Mouse (Mus musculus): ENCODE measurements around the gene Hdac10.
A peak's percentile ranks its signal among the peaks of the same experiment; 100 is the strongest.

The Hdac10 gene

DNA sequence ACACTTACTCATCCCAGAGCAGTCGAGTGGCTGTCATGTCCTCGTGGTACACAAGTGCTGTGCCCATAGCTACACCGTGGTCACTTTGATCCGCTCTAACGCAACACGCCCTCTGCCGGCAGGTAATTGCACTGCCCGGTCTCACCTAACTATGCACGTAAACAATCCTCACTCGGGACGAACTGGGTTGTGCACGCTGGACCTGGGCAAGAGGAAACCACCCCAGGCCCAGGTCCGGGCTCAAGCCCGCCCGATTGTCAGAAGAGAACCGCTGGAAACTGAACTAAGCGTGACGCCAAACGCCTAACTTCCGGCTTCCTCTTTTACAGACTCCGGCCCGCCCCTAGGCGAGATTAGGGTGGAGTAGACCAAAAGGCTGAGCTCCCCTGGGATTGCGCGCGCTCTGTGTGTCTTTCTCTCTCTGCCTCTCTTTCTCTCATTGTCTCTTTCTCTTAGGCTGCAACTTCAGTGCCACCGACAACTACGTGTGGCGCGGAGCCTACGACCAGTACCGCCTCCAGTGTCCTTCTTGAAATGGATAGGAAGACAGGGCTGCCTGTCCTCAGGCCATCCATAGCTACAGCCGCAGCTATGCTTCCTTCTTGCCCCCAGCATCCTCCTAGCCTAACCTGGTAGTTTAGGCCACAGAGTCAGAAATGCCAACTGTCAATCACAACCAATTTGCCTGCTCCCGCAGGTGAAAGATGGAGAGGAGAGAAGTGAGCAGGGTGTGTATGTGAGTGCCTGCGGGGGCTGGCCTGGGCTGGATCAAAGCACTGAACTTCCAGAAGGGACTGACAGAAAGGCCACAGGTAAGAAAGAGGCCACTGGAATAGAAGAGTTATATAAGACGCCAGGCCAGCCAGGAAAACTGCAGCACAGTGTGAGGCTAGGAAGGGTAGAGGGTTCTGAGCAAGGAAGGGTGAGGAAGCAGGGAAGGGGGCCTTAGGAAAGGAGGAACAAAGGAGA is at the start of gene Hdac10:
Gene Hdac10 (minus strand): TSS at position 319 of the 969 bp plus-strand sequence.
- DNase-seq (ENCODE audit: low read depth, low spot score) = peak; percentile 93

DNA sequence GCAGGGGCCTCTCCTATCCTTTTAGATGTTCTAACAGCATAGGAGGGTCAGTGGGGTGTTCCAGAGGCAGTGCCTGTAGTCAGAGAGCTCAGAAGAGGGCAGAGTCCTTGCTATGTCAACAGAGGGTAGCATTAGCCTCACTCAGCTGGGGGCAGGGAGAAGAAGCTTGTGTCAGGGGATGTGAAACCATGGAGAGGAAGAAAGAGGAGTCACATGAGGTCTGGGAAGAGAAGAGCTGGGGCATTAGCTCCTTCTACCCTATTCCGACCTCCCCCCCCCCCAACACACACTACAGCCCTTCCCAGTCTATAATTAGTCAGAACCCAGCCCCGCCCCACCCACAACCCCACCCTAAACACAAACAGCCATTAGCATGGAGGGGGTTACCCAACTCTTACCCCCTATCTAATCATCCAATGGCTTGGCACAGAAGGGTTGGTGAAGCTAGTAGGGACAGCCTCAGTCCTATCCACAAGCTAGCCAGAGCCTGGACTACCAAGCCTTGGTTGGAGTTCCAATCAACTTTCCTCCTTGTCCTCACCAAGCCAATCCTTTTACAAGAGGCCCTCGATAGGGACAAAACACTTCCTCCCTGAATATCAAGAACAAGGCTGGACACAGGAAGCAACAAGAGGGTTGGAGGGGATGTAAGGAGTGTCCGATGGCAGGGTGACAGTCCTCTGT is 49.2 kb upstream of the Hdac10 start:
- DNase-seq (ENCODE audit: low read depth, low spot score) = peak; percentile 64

GRCm38 (mm10) chr15:89177121-89177520 is 48.6 kb upstream of the Hdac10 start:
- DNase-seq (ENCODE audit: low read depth, low spot score) = peak; percentile 60

GRCm38 (mm10) chr15:89175411-89176155 is 47.1 kb upstream of the Hdac10 start:
- no peak for DNase-seq (ENCODE audit: low read depth, low spot score)

DNA sequence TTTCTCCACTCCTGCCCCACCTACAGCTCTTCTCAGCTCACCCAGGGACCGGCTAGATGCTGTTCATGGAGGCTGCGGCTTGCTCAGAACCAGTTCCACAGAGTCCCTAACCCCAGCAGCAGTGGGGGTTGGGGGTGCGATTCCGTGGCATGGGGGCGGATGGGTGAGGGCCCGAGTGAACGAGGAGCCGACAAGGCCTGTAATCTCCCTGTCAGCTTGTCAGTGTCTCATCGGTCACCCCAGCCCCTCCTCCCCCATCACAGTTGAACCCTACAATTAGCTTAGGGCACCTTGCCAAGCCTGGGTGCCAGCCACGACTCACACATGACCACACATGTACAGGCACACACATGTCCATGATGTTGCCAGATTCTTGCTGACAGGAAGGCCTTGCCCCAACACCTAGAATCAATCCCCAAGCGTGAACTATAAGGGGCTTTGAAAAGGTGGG is 46.4 kb upstream of the Hdac10 start:
- DNase-seq (ENCODE audit: low read depth, low spot score) = no peak

- peak; percentile 74 for DNase-seq (ENCODE audit: low read depth, low spot score)
Measured at GRCm38 (mm10) chr15:89173906-89174214, 45.4 kb upstream of the Hdac10 start.

DNA sequence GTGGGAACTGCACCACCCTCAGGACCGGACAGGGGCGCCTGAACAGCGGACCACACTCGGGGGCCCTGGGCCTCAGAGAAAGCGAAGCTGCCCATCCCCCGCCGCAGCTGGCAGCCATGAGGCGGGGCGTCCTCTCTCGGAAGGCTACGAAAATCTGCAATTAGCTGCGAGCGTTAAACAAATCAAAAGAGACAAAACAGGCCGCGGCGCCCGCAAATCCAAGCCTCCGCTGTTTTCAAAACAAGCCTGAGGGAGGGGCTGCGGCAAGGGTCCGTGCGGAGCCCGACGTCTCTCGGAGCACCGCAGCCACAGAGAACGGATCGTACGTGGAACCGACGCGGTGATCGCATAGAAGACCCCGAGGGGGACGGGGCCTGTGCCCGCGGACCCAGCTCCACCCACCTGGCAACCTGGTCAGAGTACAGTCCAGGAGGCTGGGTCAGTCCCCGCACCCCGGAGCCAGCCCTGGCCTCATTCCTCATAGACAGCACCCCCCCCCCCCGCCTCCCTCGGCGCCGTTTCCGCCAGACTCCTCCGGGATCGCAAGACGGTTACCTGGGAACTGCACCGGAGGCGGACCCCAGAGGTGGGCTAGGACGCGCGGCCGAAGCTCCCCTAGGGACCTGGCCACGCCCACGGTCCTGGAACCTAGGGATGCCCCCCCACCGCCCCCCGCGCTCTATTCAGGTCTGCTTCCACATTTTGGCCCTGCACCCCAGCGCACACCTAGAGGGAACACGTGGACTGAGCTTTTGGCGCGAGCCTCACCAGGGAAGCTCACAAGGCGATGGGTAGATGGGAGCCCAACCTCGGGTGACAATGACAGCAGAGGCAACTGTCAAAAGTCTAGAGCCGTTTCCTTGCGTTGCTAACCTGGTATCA is 44.8 kb upstream of the Hdac10 start:
- peak; percentile 79 for DNase-seq (ENCODE audit: low read depth, low spot score)

DNA sequence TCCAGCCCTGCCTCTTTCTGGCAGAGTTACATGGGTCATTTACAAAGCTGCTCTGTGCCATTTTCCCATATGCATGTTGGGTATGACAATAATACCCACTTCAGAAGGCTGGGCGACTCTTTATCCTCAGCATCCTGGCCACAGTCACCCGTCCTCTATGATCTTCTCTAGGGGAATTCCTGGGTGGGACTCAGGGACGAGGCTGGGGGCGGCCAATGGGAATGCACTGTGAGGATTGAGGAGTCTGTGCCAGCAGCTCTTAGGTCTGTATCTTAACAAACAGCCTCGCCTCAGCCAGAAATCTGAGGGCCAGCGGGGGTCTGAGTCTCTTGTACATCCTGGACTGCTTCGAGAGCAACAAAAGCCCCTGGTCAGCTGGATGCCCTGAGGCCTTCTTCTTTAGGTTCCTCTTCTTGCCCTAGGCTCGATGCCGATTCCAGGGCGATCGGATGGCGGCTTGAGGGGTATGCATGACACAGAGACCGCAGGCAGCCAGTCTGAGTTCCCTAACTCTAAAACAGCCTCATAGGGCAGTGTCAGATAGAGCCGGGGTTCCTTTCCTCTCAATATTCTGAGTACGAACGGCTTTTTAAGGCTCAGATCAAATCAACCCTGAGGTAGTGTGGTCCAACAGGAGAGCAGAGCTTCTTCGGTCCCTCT is 43.9 kb upstream of the Hdac10 start:
- no peak for DNase-seq (ENCODE audit: low read depth, low spot score)

- no peak for DNase-seq (ENCODE audit: low read depth, low spot score)
Measured at GRCm38 (mm10) chr15:89171526-89172051, 43.1 kb upstream of the Hdac10 start.

DNA sequence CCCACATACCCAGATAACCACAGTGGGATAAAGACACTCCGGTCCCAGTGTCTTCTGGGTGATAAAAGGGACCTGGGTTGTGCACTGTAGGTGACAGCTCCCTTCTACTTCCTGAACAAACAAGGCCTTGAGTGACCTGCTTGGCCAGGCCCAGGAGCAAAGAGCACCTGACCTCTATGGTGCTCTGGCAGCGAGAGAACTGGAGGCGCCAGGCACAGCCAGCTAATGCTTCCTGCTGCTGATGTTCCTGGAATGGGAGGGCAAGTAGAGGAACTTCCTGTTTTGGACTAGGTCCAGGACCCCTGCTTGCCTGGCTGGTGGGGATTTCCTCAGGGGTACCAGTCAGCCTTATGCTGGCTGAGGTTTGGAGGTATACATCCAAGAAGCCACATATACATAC is 41.6 kb upstream of the Hdac10 start:
- no peak for DNase-seq (ENCODE audit: low read depth, low spot score)

DNA sequence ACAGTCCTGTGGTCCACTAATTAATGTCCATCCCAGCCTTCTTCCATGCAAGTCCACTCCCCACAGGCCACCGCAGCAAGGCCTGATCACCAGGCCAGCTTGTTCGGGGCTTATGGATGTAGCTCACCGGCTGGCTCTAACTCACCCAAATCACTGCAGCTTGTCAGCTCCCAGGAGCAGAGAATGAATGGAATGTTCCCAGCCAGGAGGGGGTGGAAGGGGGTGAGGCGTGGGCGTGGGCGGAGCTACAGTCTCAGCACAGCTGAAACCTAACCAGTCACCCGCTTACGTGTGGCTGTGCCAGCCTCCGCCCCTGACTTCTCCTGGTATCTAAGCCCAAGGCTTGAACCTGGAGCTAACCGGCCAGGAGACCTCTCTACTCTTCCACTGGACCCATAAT is 40.9 kb upstream of the Hdac10 start:
- no peak for DNase-seq (ENCODE audit: low read depth, low spot score)

DNA sequence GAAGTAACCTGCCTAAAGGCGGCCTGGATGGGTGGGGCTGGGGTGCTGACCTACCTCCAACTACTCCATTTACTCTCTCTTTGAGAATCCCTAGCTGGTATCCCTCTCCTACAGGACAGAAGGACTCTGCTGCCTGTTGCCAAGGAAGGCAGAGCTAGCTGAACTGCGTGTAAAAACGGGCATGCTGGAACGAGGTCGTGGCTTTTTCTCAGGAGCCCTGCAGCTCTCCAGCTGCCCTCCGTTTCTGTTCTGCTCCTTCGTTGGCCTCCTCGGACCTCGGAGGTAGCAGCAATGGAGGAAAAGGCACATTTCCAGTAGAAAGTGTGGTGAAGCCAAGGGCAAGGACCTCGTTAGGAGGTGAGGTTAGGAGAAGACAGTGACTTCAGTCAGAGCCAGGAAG is 40.4 kb upstream of the Hdac10 start:
- DNase-seq (ENCODE audit: low read depth, low spot score) = no peak

GRCm38 (mm10) chr15:89165478-89165877 is 37.0 kb upstream of the Hdac10 start:
- DNase-seq (ENCODE audit: low read depth, low spot score) = no peak

GRCm38 (mm10) chr15:89161397-89161796 is 32.9 kb upstream of the Hdac10 start:
- no peak for DNase-seq (ENCODE audit: low read depth, low spot score)

GRCm38 (mm10) chr15:89158516-89158915 is 30.0 kb upstream of the Hdac10 start:
- DNase-seq (ENCODE audit: low read depth, low spot score) = no peak

DNA sequence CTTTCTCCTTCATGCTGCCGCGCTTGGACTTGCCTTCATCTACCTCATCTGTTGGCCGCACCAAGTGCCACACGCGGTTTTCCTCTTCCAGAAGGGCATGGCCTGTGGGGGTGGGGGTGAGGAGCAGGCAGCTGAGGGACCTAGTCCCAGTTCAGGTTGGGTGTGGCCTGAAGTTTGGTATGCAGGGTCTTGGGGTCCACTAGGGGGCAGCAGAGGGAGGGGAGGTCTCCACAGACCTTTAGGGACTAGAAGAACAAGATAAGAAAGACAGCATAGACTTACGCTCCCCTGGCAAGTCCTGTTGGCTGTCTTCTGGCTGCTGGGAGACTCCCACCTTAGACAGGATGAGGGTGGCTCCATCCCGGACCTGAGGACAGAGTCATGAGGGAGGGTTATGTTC is 29.5 kb upstream of the Hdac10 start:
- peak; percentile 82 for DNase-seq (ENCODE audit: low read depth, low spot score)

DNA sequence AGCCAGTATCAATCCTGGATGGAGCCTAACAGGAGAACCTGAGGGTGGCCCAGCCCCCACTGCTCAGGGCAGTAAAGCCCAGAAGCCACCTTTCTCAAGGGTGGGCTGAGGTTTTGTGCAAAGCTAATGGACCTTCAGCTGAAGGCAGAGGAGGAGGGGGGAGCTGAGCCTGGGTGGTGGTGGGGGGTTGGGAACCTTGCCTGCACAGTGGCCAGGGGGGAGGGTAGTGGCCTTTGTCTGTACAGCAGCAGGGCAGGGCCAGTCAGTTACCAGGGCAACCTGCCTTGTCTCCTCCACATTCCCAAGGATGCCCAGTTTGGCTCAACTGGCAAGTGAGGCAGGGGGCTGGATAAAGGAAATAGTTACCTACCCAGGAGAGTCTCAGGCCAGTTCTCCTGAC is 23.8 kb upstream of the Hdac10 start:
- no peak for DNase-seq (ENCODE audit: low read depth, low spot score)

DNA sequence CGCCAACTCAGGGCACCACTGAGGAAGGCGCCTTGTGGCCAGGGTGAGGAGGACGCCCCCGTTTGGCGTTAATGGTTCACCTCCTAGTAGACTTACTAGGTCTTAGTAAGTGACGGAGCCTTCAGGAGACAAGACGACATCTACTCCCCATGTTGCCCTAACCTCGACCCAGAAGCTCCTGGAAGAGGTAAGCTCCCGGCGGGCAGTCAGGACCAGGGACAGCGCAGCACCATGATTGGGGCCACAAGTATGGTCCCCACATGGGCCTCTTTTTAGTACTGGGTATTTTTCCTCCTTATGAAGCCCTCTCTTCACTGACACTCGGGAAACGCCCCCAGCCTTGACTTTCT is 21.5 kb upstream of the Hdac10 start:
- DNase-seq (ENCODE audit: low read depth, low spot score) = no peak

DNA sequence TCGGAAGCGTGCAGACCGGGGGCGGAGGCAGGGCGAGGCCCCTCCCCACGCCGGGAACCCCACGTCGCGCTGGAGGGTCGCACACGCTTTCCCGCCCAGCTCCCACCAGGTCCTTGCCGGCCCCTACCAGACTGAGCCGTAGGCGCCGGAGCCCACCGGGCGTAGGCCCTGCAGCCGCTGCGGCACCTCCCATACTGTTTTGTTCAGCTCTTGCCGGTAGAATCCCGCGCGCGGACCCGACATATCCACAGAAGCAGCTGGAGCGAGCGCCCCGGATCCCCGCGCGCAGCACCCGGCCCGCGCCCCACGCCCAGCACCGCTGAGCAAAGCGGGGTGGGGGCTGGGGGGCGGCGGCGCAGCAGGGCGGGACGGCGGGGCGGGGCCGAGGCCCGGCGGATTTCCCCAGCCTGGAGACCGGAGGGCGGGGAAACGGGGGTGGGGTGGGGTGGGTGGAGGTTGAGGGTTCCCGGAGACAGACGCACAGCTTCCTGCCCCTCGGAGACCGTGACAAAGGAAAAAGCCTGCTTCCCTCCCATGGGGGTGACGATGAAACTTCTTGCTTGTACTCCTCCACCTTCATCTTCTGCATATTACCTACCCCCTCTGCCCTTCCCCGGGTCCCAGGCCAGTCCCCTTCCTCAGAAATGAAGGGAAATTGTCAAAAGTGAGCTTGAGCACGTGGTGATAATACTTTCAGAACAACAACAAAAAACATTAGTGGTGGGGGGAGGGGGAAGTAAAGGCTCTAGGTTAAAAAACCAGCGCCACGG is 21.0 kb upstream of the Hdac10 start, which contains the start of gene Mapk11:
Gene Mapk11 (minus strand): TSS at position 358 of the 770 bp plus-strand sequence.
- DNase-seq (ENCODE audit: low read depth, low spot score) = peak; percentile 74
